Mouse (Mus musculus) myocyte (in vitro differentiated cells): ENCODE data around the gene Ugt1a7c. TPM values are rescaled to one million over a fixed set of nuclear protein-coding genes. Genes with fewer than 3 reads are reported as not detected.

Source experiments
- H3K27me3 ChIP-seq: one replicate; pipeline ENCODE4 v1.6.1; 2011; ENCODE audit not compliant: control insufficient read depth, insufficient read depth, insufficient read length
- H3K36me3 ChIP-seq: one replicate; pipeline ENCODE4 v1.6.1; 2011; ENCODE audit not compliant: control insufficient read depth, insufficient read depth
- H3K4me2 ChIP-seq: one replicate; pipeline ENCODE4 v1.6.1; 2011; ENCODE audit warnings: low read depth, control low read depth
- H3K4me3 ChIP-seq: one replicate; pipeline ENCODE4 v1.5.1; 2011; ENCODE audit warnings: mild to moderate bottlenecking, control low read depth, moderate library complexity
- H3K79me2 ChIP-seq: one replicate; pipeline ENCODE4 v1.6.1; 2011; ENCODE audit not compliant: control insufficient read depth, insufficient read depth
- H3ac ChIP-seq: one replicate; pipeline ENCODE4 v1.6.1; 2011; ENCODE audit not compliant: control insufficient read depth, insufficient read length
- CEBPB ChIP-seq: IDR thresholded peaks from 2 replicates; pipeline ENCODE4 v1.6.1; 2011; ENCODE audit warnings: mild to moderate bottlenecking, moderate library complexity; ENCODE audit not compliant: poor library complexity, insufficient read depth, severe bottlenecking
- E2F4 ChIP-seq: IDR thresholded peaks from one replicate; pipeline ENCODE4 v1.6.1; 2011; ENCODE audit warnings: mild to moderate bottlenecking, control low read depth, moderate library complexity; ENCODE audit not compliant: insufficient read depth
- MAX ChIP-seq: IDR thresholded peaks from one replicate; pipeline ENCODE4 v1.6.1; 2011; ENCODE audit warnings: low read depth, mild to moderate bottlenecking, control low read depth
- MYOD1 ChIP-seq, 3 experiments: IDR thresholded peaks; one replicate each; pipeline ENCODE4 v1.6.1; 2011; ENCODE audit warnings: control low read depth in 2 of 3, low read depth in 2 of 3, mild to moderate bottlenecking in 2 of 3, moderate library complexity in 1 of 3; ENCODE audit not compliant: insufficient read length in 2 of 3, control insufficient read depth in 1 of 3
- MYOG ChIP-seq, 3 experiments: IDR thresholded peaks; one replicate each; pipeline ENCODE4 v1.6.1; 2011; ENCODE audit warnings: control low read depth in 2 of 3, low read depth in 2 of 3, mild to moderate bottlenecking in 2 of 3; ENCODE audit not compliant: insufficient read length in 2 of 3, control insufficient read depth in 1 of 3, insufficient read depth in 1 of 3
- POLR2A ChIP-seq: IDR thresholded peaks from one replicate; pipeline ENCODE4 v1.6.1; 2011; ENCODE audit warnings: low read depth, mild to moderate bottlenecking, control low read depth, moderate library complexity; ENCODE audit not compliant: insufficient read length
- POLR2AphosphoS2 ChIP-seq: IDR thresholded peaks from one replicate; pipeline ENCODE4 v1.6.1; 2011; ENCODE audit warnings: low read depth, control low read depth; ENCODE audit not compliant: insufficient read length
- REST ChIP-seq: IDR thresholded peaks from one replicate; pipeline ENCODE4 v1.6.1; 2011; ENCODE audit warnings: mild to moderate bottlenecking, control low read depth, moderate library complexity; ENCODE audit not compliant: insufficient read depth, insufficient read length
- SRF ChIP-seq: IDR thresholded peaks from one replicate; pipeline ENCODE4 v1.6.1; 2011; ENCODE audit warnings: low read depth; ENCODE audit not compliant: control insufficient read depth, insufficient read length
- TCF12 ChIP-seq: IDR thresholded peaks from one replicate; pipeline ENCODE4 v1.6.1; 2011; ENCODE audit warnings: mild to moderate bottlenecking, control low read depth; ENCODE audit not compliant: poor library complexity, insufficient read depth, severe bottlenecking
- TCF3 ChIP-seq: IDR thresholded peaks from one replicate; pipeline ENCODE4 v1.6.1; 2011; ENCODE audit warnings: low read depth, control low read depth; ENCODE audit not compliant: insufficient read length
- USF1 ChIP-seq: IDR thresholded peaks from one replicate; pipeline ENCODE4 v1.6.1; 2011; ENCODE audit warnings: low read depth, mild to moderate bottlenecking, control low read depth, moderate library complexity
- polyA plus RNA-seq: library from polyadenylated mRNA; unstranded; fragments of >200 nt; fragmentation: generic; extraction: Trizol; gene quantifications from one replicate; pipeline ENCODE4 v1.2.1, GENCODE M21; 2012; ENCODE audit warnings: missing spikeins

The Ugt1a7c gene
- polyA plus RNA-seq, 1 experiment, result 0.18 TPM

GRCm38 (mm10) chr1:88179657-88180056, 84.8 kb downstream of the Ugt1a7c start:
- no peak overlapping the region for H3ac ChIP-seq
- no peak overlapping the region for H3K4me2 ChIP-seq
- peaks cover 3% of the 10 kb centered on the region for H3K27me3 ChIP-seq
- H3K79me2 ChIP-seq, result no peaks in the 10 kb centered on the region
- no peak for TF ChIP-seq TCF3
- TF ChIP-seq MYOG (IDR thresholded peaks at IDR 0.05; ENCODE audit: control insufficient read depth in 1 of 3, insufficient read depth in 1 of 3, insufficient read length in 2 of 3, low read depth in 2 of 3), result no peak
- no peak for TF ChIP-seq REST
- no peaks in the 10 kb centered on the region for H3K36me3 ChIP-seq
- no peak overlapping the region for H3K4me3 ChIP-seq

- Histone ChIP-seq H3K79me2 (no peaks in the 10 kb centered on the region), H3K4me2 (no peak overlapping the region), H3ac (no peak overlapping the region), H3K4me3 (no peak overlapping the region), H3K36me3 (no peaks in the 10 kb centered on the region), H3K27me3 (peaks cover 3% of the 10 kb centered on the region)
- no peak for TF ChIP-seq MAX
- no peak for TF ChIP-seq CEBPB
- TF ChIP-seq TCF12, result no peak
- no peak for TF ChIP-seq E2F4
- no peak for TF ChIP-seq MYOG (IDR thresholded peaks at IDR 0.05; ENCODE audit: control insufficient read depth in 1 of 3, insufficient read depth in 1 of 3, insufficient read length in 2 of 3, low read depth in 2 of 3)
- TF ChIP-seq POLR2A, result no peak
- no peak for TF ChIP-seq REST
- TF ChIP-seq MYOD1 (IDR thresholded peaks at IDR 0.05; ENCODE audit: control insufficient read depth in 1 of 3, insufficient read length in 2 of 3, low read depth in 2 of 3), result no peak
- TF ChIP-seq TCF3, result no peak
- TF ChIP-seq POLR2AphosphoS2, result no peak
- no peak for TF ChIP-seq USF1
- no peak for TF ChIP-seq SRF
These were observed 91.6 kb downstream of the Ugt1a7c start for GRCm38 (mm10) chr1:88186325-88186935.

GRCm38 (mm10) chr1:88192136-88192535, 97.3 kb downstream of the Ugt1a7c start:
- Histone ChIP-seq H3K4me2 (no peak overlapping the region), H3K27me3 (no peaks in the 10 kb centered on the region), H3K4me3 (no peak overlapping the region), H3K79me2 (no peaks in the 10 kb centered on the region), H3K36me3 (no peaks in the 10 kb centered on the region), H3ac (no peak overlapping the region)
- TF ChIP-seq MAX (no peak), CEBPB (no peak), TCF3 (no peak), POLR2AphosphoS2 (no peak), REST (no peak), MYOD1 (IDR thresholded peaks at IDR 0.05; ENCODE audit: control insufficient read depth in 1 of 3, insufficient read length in 2 of 3, low read depth in 2 of 3) (no peak), SRF (no peak)

- Histone ChIP-seq H3K36me3 (no peaks in the 10 kb centered on the region), H3K4me2 (no peak overlapping the region), H3K27me3 (peaks cover 16% of the 10 kb centered on the region), H3K79me2 (no peaks in the 10 kb centered on the region), H3K4me3 (no peak overlapping the region), H3ac (no peak overlapping the region)
- TF ChIP-seq MYOD1 (IDR thresholded peaks at IDR 0.05; ENCODE audit: control insufficient read depth in 1 of 3, insufficient read length in 2 of 3, low read depth in 2 of 3), result no peak
- TF ChIP-seq TCF3, result no peak
- no peak for TF ChIP-seq CEBPB
- TF ChIP-seq REST, result no peak
These were observed 100.8 kb downstream of the Ugt1a7c start for GRCm38 (mm10) chr1:88195687-88196086.

GRCm38 (mm10) chr1:88197443-88197842, 102.6 kb downstream of the Ugt1a7c start:
- no peak for TF ChIP-seq MAX
- no peak for TF ChIP-seq REST
- no peak for TF ChIP-seq TCF3
- TF ChIP-seq TCF12, result no peak
- TF ChIP-seq E2F4, result no peak
- TF ChIP-seq SRF, result no peak
- no peak for TF ChIP-seq CEBPB
- no peak for TF ChIP-seq POLR2AphosphoS2
- peaks cover 18% of the 10 kb centered on the region for H3K27me3 ChIP-seq

More at GRCm38 (mm10) chr1:88197443-88197842, 102.6 kb downstream of the Ugt1a7c start:
- Histone ChIP-seq H3K4me3 (no peak overlapping the region), H3K4me2 (no peak overlapping the region), H3K36me3 (no peaks in the 10 kb centered on the region), H3ac (no peak overlapping the region), H3K79me2 (no peaks in the 10 kb centered on the region)
